Mouse (Mus musculus) heart, embryonic 15.5 days (tissue): ENCODE data around the gene Hcn3. TPM values are rescaled to one million over a fixed set of nuclear protein-coding genes. Genes with fewer than 3 reads are reported as not detected.
A peak's percentile ranks its signal among the peaks of the same experiment; 100 is the strongest.
"Not testable (repeated sequence)": the region's sequence is repeated elsewhere in the genome, so short reads cannot be mapped to it uniquely, and the experiment has no call there.

Source experiments
- ATAC-seq: fragments of 200-750 bp; cut with Nextera tagmentation; replicated peaks from 2 replicates; pipeline ENCODE4 v1.8.0; 2017; ENCODE audit warnings: low read depth, moderate TSS enrichment; ENCODE audit not compliant: insufficient number of reproducible peaks, insufficient read depth, low FRiP score
- H3K27ac ChIP-seq: fragments of 300-500 bp; sonication (generic); 2 replicates; pipeline ENCODE4 v1.5.1; 2015; ENCODE audit warnings: mild to moderate bottlenecking, inconsistent platforms
- H3K27me3 ChIP-seq: fragments of 300-500 bp; sonication (generic); 2 replicates; pipeline ENCODE4 v1.6.1; 2015; ENCODE audit warnings: inconsistent platforms
- H3K36me3 ChIP-seq: fragments of 300-500 bp; sonication (generic); 2 replicates; pipeline ENCODE4 v1.6.1; 2015; ENCODE audit warnings: mild to moderate bottlenecking, inconsistent platforms
- H3K4me1 ChIP-seq: fragments of 300-500 bp; sonication (generic); replicated peaks from 2 replicates; pipeline ENCODE4 v1.6.1; 2015; ENCODE audit warnings: inconsistent platforms
- H3K4me2 ChIP-seq: fragments of 300-500 bp; sonication (generic); 2 replicates; pipeline ENCODE4 v1.6.1; 2015; ENCODE audit warnings: inconsistent platforms, mild to moderate bottlenecking, moderate library complexity
- H3K4me3 ChIP-seq: fragments of 300-500 bp; sonication (generic); 2 replicates; pipeline ENCODE4 v1.5.1; 2015; ENCODE audit warnings: mild to moderate bottlenecking, inconsistent platforms
- H3K9ac ChIP-seq: fragments of 300-500 bp; sonication (generic); 2 replicates; pipeline ENCODE4 v1.6.1; 2015; ENCODE audit warnings: mild to moderate bottlenecking, inconsistent platforms
- H3K9me3 ChIP-seq: fragments of 300-500 bp; sonication (generic); replicated peaks from 2 replicates; pipeline ENCODE4 v1.6.1; 2016; ENCODE audit warnings: inconsistent platforms
- WGBS: fragments of 180-500 bp; shearing (Covaris S2); methylation state at CpG from one replicate; pipeline ENCODE4 v1.1.7; 2015; ENCODE audit warnings: mixed read lengths; 5-methylcytosine and 5-hydroxymethylcytosine counted together
- polyA plus RNA-seq: library from polyadenylated mRNA; unstranded; fragments of >200 nt; fragmentation: Nextera tagmentation; extraction: Ambion mirVana; gene quantifications from 2 replicates; pipeline ENCODE4 v1.2.1, GENCODE M21; 2015

Hcn3 gene
- polyA plus RNA-seq, 1 experiment from 2014 or later = 0.52 TPM

DNA sequence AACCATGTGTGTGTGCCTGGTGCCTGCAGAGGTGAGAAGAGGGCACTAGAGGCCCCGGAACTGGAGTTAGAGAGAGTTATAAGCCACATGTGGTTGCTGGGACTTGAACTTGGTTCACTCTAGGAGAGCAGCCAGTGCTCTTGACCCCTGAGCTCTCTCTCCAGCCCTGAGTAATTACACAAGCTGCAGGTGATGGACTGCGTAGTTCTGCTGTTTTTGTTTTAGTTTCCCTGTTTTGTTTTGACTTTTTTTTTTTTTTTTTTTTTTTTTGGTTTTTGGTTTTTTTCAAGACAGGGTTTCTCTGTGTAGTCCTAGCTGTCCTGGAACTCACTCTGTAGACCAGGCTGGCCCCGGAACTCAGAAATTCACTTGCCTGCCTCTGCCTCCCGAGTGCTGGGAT, 1.8 kb upstream of the Hcn3 start:
- Histone ChIP-seq H3K9ac (no peak overlapping the region), H3K4me3 (no peak overlapping the region), H3K36me3 (peaks cover 4% of the 10 kb centered on the region; the same call in 1 of the 2 replicates), H3K4me2 (no peak overlapping the region), H3K4me1 (peaks cover 38% of the 10 kb centered on the region), H3K9me3 (no peaks in the 10 kb centered on the region), H3K27ac (no peak overlapping the region), H3K27me3 (peaks cover 25% of the 10 kb centered on the region)
- ATAC-seq = no peak
- 69% methylated on average over 4 of the region's 4 CpGs for WGBS

DNA sequence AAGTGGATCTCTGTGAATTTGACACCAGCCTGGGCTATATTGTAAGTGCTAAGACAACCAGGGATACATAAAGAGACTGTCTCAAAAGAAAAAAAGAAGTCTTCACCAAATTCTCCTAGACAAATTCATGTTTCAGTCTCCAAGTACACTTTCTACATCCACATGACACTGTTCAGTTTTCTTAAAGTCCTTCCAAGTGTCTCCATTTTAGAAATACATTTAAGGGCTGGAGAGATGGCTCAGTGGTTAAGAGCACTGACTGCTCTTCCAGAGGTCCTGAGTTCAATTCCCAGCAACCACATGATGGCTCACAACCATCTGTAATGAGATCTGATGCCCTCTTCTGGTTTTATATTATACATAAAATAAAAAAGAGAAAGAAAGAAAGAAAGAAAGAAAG, 1.2 kb upstream of the Hcn3 start:
- not testable (repeated sequence) for ATAC-seq, H3K4me3 ChIP-seq, H3K4me2 ChIP-seq, H3K27ac ChIP-seq, H3K9me3 ChIP-seq, H3K36me3 ChIP-seq, H3K9ac ChIP-seq
- peaks cover 33% of the 10 kb centered on the region for H3K4me1 ChIP-seq
- peaks cover 25% of the 10 kb centered on the region for H3K27me3 ChIP-seq

DNA sequence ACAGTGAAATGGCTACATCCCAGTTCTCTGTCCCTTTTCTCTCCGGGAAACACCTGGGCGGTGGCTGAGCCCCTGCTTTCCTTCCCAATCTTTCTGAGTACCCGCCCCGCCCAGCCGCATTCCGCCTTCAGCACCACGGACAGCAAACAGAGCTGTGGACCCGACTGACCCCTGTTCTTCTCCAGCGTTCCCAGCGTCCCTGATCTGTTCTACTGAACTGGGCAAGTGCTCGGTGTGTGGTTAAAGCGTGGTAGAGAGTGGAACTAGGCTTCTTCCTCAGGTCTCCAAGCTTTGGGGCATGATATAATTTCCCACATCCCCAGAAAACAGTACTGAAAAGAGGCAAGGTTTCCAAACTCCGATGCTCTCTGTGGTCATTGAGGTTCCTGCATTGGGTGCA, 785 bp downstream of the Hcn3 start:
- H3K9ac ChIP-seq = 0 out of 2 replicates have a peak overlapping the region, but pooled peaks have one; percentile 46
- 3% methylated on average over 13 of the region's 13 CpGs for WGBS
- ATAC-seq = no peak

DNA sequence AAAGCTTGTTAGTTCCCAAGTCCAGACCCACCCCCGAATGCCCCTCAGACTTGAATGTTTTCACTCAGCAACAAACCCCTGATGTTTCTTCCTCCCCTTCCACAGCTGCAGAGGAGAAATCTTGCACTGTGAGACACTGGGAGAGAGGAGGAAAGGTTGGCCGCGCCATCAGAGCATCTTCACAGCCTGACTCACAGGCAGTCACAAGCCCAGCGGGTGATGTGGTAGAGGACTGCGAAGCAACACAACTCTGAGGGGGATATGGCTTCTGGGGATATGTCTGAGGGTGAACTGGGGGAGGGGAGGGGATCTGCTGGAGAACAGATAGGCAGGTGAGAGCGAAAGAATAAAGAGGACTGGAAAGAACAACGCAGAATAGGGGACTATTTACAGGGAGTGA, 1.3 kb downstream of the Hcn3 start:
- no peaks in the 10 kb centered on the region for H3K36me3 ChIP-seq
- no peak for ATAC-seq
- H3K27ac ChIP-seq = no peak overlapping the region
- H3K4me2 ChIP-seq = no peak overlapping the region
- H3K9ac ChIP-seq = no peak overlapping the region
- WGBS = 18% methylated on average over 7 of the region's 7 CpGs
- H3K4me3 ChIP-seq = 0 out of 2 replicates have a peak overlapping the region, but pooled peaks have one; percentile 67
- peaks cover 29% of the 10 kb centered on the region for H3K27me3 ChIP-seq
- H3K9me3 ChIP-seq = no peaks in the 10 kb centered on the region
- peaks cover 17% of the 10 kb centered on the region for H3K4me1 ChIP-seq

More for the DNA sequence above, 785 bp downstream of the Hcn3 start:
- no peaks in the 10 kb centered on the region for H3K9me3 ChIP-seq
- peak overlapping the region; percentile 100 for H3K4me2 ChIP-seq
- H3K36me3 ChIP-seq = no peaks in the 10 kb centered on the region
- no peak overlapping the region for H3K27ac ChIP-seq
- peaks cover 23% of the 10 kb centered on the region for H3K4me1 ChIP-seq
- H3K27me3 ChIP-seq = peaks cover 29% of the 10 kb centered on the region
- peak overlapping the region; percentile 67 for H3K4me3 ChIP-seq

DNA sequence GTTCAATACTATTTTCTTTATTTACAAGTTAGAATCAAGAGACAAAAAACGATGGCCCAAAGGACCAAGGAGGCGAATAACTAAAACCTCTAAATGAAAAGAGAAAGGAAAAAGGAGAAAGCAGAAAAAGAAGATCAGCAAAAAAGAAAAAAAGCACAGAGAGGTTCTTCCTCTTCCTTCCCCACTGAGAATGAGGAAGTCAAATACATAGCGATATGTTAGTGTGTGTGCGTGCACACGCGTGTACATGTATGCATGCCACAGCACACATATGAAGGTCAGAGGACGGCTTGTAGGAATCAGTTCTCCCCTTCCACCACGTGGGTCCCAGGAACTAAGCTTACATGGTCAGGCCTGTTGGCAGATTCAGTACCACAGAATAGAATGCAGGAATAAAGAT, 3.0 kb downstream of the Hcn3 start:
- Histone ChIP-seq H3K4me3 (no peak overlapping the region), H3K9ac (no peak overlapping the region), H3K36me3 (no peaks in the 10 kb centered on the region), H3K4me2 (no peak overlapping the region), H3K27ac (no peak overlapping the region), H3K27me3 (peaks cover 43% of the 10 kb centered on the region), H3K4me1 (peaks cover 17% of the 10 kb centered on the region), H3K9me3 (no peaks in the 10 kb centered on the region)
- WGBS = 86% methylated on average over 8 of the region's 8 CpGs
- ATAC-seq = no peak

DNA sequence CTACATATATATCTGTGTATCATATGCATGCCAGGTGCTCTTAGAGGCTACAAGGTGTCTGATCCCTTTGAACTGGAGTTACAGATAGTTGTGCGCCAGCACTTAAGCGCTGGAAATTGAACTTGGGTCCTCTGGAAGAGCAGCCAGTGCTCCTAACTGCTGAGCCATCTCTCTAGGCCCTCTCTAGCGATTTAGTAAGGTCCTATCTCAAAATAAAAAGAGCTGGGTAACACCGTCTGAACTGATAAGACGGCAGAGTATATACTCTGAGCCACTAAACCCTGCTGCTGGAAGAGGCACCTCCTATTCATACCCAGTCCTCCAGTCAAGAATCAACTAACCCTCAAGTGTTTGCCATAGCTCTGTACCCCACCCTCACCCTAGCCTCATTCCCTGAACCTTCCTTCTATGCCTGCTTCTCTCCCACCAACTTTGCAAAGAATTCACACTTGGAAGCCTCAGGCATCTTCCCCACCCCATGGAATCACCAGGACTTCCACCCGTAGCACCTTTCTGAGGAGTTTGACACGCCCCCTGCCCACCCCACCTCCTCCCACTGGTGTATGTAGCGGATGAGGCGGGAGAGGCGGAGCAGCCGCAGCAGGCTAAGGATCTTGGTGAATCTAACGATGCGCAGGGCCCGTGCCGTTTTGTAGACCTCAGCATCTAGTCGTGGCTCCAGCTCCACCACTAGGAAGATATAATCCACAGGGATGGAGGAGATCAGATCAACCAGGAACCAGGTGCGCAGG, 7.7 kb downstream of the Hcn3 start:
- Histone ChIP-seq H3K36me3 (no peaks in the 10 kb centered on the region), H3K9me3 (no peaks in the 10 kb centered on the region), H3K27me3 (peaks cover 61% of the 10 kb centered on the region), H3K4me2 (no peak overlapping the region), H3K27ac (no peak overlapping the region), H3K4me3 (no peak overlapping the region), H3K9ac (no peak overlapping the region), H3K4me1 (peaks cover 8% of the 10 kb centered on the region)
- ATAC-seq = no peak
- 43% methylated on average over 17 of the region's 17 CpGs for WGBS

DNA sequence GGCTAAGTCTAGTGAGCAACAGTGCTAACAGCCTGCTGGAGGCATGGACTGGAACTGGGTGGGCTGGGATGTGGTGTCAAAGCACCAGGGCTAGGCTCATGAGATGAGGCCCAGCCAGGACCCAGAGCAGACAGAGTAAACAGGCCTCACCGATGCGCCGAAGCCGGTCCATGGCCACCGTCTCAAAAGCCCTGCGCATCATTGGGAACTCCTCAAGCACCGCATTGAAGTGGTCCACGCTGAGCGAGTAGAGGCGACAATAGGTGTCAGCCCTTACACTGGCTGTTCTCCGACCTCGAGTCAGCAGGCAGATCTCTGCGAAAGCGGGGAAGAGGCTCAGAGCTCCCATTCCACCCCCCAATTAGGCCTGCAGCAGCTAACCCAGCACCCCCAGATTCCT, 11.4 kb downstream of the Hcn3 start:
- Histone ChIP-seq H3K9me3 (no peaks in the 10 kb centered on the region), H3K4me2 (no peak overlapping the region), H3K4me3 (no peak overlapping the region), H3K4me1 (peaks cover 8% of the 10 kb centered on the region), H3K27me3 (peaks cover 82% of the 10 kb centered on the region), H3K27ac (no peak overlapping the region), H3K36me3 (no peaks in the 10 kb centered on the region), H3K9ac (no peak overlapping the region)
- no peak for ATAC-seq
- WGBS = 71% methylated on average over 14 of the region's 14 CpGs

DNA sequence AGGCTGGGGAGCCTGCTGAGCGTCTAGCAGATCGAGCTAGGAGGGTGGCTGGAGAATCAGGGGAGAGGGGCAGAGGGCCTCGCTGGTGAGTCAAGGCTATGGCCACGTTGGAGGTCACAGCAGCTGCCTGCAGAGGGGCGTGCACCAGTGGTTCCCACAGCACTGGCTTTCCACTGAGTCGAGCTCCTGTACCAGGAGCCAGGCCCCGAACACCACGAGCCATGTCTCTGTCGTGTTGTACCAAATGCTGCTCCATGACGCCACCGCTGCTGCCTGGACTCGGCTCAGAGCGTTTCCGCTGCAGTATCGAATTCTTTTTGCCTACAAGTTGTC, 12.1 kb downstream of the Hcn3 start:
- no peaks in the 10 kb centered on the region for H3K36me3 ChIP-seq
- peaks cover 82% of the 10 kb centered on the region for H3K27me3 ChIP-seq

DNA sequence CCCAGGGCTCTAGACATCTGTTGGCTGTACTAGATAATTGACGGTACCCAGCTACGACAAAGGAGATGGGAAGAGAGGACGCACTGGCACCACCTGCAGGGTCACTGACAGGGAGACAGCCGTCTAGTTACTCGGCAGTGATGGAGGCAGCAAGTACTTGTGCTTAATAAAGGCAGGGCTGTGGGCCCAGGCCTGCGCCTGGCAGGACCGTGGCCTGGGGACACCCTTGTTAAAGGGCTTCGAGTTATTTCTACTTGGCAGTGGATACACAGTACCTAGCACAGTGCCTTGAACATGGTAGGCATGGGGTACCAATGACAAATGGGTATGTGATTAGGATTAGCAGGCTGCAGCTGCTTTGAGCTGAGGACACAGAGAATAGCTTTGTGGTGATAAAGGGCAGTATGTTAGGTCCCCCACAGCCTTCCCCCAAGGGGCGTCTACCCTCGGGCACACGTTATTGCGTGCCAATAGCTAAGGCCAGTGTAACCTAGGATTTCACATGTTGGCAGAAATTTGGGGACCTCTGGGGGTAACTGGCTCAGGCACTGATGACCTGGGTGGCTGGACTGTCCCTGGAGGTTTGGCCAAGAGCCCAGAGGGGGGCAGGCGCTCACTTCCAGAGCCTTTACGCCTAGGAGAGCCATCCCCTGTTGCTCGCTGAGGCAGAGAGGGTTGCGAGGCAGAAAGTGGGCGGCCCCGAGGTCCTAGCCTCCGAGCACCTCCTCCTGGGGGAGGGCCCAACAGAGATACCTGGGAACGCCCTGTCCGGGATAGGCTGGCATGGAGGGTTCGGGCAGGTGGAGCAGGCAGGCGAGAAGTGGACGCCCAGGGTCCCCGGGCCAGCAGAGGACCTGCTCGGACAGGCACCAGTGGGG, 12.7 kb downstream of the Hcn3 start:
- Histone ChIP-seq H3K9me3 (no peaks in the 10 kb centered on the region), H3K27me3 (peaks cover 82% of the 10 kb centered on the region), H3K27ac (no peak overlapping the region), H3K4me3 (peak overlapping the region; percentile 22; the same call in 1 of the 2 replicates), H3K9ac (0 out of 2 replicates have a peak overlapping the region, but pooled peaks have one; percentile 14), H3K4me1 (peaks cover 8% of the 10 kb centered on the region), H3K4me2 (peak overlapping the region; percentile 55), H3K36me3 (no peaks in the 10 kb centered on the region)
- ATAC-seq = 0 out of 2 replicates have a peak, but pooled peaks have one; percentile 28
- 19% methylated on average over 26 of the region's 26 CpGs for WGBS

More for the DNA sequence above, 12.1 kb downstream of the Hcn3 start:
- Histone ChIP-seq H3K27ac (no peak overlapping the region), H3K9ac (0 out of 2 replicates have a peak overlapping the region, but pooled peaks have one; percentile 14), H3K9me3 (no peaks in the 10 kb centered on the region), H3K4me2 (peak overlapping the region; percentile 55), H3K4me1 (peaks cover 8% of the 10 kb centered on the region), H3K4me3 (peak overlapping the region; percentile 22; the same call in 1 of the 2 replicates)
- 0 out of 2 replicates have a peak, but pooled peaks have one; percentile 33 for ATAC-seq
- WGBS = 12% methylated on average over 15 of the region's 15 CpGs

DNA sequence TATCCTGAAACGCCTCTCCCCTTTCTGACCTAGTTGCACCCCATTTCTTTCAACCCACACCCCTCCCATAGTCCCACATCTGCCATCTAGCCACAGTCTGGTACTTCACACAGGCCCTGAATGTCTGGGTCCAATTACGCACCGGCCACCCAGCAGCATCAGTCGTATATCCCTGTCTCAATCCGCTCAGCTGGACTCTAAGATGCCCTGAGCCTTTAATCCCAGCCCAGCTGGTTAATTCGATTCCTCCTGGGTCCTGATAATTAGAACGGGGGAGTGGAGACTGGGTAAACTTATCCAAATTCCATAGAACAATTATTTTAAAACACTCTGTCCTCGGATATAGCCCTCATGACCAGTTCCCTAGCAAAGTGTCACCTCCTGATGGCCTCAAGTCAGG, 14.4 kb downstream of the Hcn3 start:
- peaks cover 68% of the 10 kb centered on the region for H3K27me3 ChIP-seq
- peaks cover 8% of the 10 kb centered on the region for H3K4me1 ChIP-seq
- 59% methylated on average over 8 of the region's 8 CpGs for WGBS
- ATAC-seq = no peak
- no peak overlapping the region for H3K27ac ChIP-seq
- no peak overlapping the region for H3K4me2 ChIP-seq
- H3K36me3 ChIP-seq = no peaks in the 10 kb centered on the region
- no peaks in the 10 kb centered on the region for H3K9me3 ChIP-seq
- no peak overlapping the region for H3K9ac ChIP-seq
- H3K4me3 ChIP-seq = no peak overlapping the region

DNA sequence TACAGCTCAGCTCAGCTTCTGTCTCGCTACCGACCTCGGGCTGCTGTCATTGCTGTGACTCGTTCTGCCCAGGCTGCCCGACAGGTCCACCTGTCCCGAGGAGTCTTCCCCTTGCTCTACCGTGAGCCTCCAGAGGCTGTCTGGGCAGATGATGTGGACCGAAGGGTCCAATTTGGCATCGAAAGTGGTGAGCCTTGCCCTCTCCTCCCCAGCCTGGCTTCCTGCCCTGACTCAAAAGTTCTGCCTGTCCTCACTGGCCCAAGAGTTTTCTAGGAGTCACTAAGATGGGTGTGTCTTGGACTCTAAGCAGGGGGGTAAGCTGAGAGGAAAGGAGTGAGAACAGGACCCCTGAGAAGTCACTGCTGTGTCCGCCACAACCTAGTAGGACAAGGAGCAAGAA, 15.2 kb downstream of the Hcn3 start:
- H3K4me1 ChIP-seq = peaks cover 8% of the 10 kb centered on the region
- H3K27ac ChIP-seq = no peak overlapping the region
- H3K36me3 ChIP-seq = no peaks in the 10 kb centered on the region
- WGBS = 72% methylated on average over 10 of the region's 10 CpGs
- H3K4me2 ChIP-seq = no peak overlapping the region
- peaks cover 61% of the 10 kb centered on the region for H3K27me3 ChIP-seq
- H3K4me3 ChIP-seq = no peak overlapping the region
- H3K9me3 ChIP-seq = no peaks in the 10 kb centered on the region
- H3K9ac ChIP-seq = no peak overlapping the region
- no peak for ATAC-seq
